Mouse (Mus musculus): Measurements from ENCODE around the gene Rbbp8nl.

DNA sequence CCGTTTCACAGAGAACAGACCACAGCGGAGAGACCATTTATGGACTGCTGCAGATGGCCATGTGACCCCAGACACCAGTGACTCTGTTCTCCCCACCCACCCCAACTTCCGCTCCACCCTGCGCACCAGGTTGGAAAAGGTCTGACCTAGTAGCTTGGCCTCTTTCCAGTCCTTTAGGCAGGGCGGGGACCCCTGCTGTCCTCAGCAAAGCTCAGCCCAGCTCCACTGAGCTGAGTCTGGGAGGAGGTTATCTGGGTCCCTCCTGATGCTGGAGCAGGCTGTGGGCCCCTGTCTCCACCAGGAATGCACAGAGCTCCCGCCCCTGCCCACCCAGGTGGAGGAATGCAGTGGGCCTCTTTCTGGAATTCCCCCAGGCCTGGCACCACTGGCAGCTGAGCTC lies 54.7 kb downstream of the Rbbp8nl start:
- TF ChIP-seq POLR2A (IDR thresholded peaks at IDR 0.05; ENCODE audit: borderline replicate concordance, extremely low read depth, insufficient read depth, insufficient read length, poor library complexity, severe bottlenecking) (no peak), CTCF (IDR thresholded peaks at IDR 0.05; ENCODE audit: borderline replicate concordance, extremely low read depth, insufficient read depth, insufficient read length) (no peak)
